Mouse (Mus musculus): ENCODE measurements around the gene Bcl6b.

DNA sequence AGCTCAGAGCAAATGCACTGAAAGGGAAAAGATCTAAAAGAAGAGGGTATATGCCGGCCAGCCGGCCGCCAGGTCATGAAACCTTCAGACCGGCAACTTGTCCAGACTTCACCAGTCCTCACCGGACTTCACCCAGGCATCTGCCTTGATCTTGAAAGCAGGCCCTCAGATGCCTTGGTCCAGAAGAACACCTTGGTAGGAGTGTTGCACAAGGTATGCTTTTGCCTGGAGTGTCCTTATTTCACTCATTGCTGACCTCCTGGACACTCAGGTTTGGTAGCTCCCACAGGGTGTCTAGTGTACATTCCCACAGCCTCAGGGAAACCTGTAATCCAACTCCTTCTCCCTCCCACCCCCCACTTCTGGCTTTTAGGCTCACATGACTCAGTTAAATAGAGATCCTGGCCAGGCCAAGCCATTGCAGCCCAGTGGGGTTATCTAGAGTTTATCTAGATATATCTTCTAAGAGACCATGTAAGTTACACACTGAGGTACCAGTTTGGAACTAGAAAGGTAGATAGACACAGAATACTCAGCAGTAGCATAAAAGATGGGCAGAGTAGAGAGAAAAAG is 29.5 kb downstream of the Bcl6b start:
- TF ChIP-seq POLR2A (IDR thresholded peaks at IDR 0.05; ENCODE audit: low read depth, low read length) (no peak), CTCF (IDR thresholded peaks at IDR 0.05; ENCODE audit: extremely low read depth, insufficient read length, insufficient replicate concordance, low read depth, low read length) (no peak)

Data from small intestine, adult 2 months (tissue).